Comparison of ENCODE assay signal across 19 mouse cellular contexts in the genomic region with DNA sequence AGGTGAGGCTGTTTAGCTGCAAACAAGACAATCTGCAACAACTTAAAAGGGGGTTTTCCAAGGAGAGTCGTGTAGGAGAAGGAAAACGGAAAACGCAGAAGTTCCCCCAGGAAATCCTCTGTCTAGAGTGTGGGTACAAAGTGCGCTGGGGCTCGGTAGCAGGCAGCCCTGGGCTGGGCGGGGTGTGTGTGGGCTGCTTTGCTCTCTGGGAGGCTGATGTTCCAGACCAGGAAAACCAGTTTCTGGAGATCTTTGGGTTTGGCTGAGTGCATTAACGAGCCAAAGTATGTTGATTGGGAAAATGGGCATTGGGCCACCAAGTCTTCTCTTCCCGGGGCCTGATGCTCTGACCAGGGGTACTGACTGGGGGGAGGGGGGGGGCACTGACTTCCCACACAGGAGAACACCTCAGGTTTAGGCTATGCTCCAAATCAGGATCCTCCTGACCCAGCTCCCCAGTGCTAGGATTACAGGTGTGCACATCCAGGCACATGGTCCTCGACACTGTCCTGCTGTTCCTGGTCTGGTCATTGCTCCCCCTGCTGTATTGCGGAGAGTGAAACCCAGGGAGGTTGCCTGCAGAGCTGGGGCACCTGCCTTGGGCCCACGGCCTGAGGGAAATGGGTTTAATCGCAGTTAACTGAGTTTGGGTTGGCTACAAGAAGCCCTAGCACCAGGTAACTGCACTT. TPM values are rescaled to one million over a fixed set of nuclear protein-coding genes. Genes with fewer than 3 reads are reported as not detected.
DNase-seq lines count a peak whose midpoint lies in the region; ATAC-seq and TF ChIP-seq lines count a peak whose summit lies in the region.
"Had no signal": no experiment of that assay in that cellular context is flagged by ENCODE, and none has a peak within 500 bp of the region (broad histone marks: within the 10 kb centered on the region; RNA-seq: fewer than 3 reads in every experiment).

No protein-coding gene starts in this region.

- TF ChIP-seq CTCF in kidney, adult 2 months (conservative IDR thresholded peaks at IDR 0.05; ENCODE audit: insufficient read depth, insufficient read length, low read depth, low read length): no peak
- 0 out of 2 replicates have a peak, but pooled peaks have one; percentile 3 for TF ChIP-seq CTCF in lung, postnatal 0 days (IDR thresholded peaks at IDR 0.05)
- peak; percentile 14; the same call in 1 of the 2 replicates for TF ChIP-seq CTCF in stomach, postnatal 0 days (IDR thresholded peaks at IDR 0.05; ENCODE audit: low read depth)
- no peak for TF ChIP-seq CTCF in hindbrain, postnatal 0 days (IDR thresholded peaks at IDR 0.05; ENCODE audit: low read depth)

- no peaks in the 10 kb centered on the region for H3K9me3 ChIP-seq in lung, postnatal 0 days (ENCODE audit: low read length)
- no peaks in the 10 kb centered on the region for H3K9me3 ChIP-seq in intestine, embryonic 16.5 days (ENCODE audit: control insufficient read depth, low read length)
- H3K9me3 ChIP-seq in stomach, postnatal 0 days (ENCODE audit: control insufficient read depth, low read length): no peaks in the 10 kb centered on the region
- H3K9me3 ChIP-seq in hindbrain, postnatal 0 days (ENCODE audit: low read length): no peaks in the 10 kb centered on the region
- H3K9me3 ChIP-seq: heart, embryonic 10.5 days had no signal

- peaks cover 17% of the 10 kb centered on the region for H3K4me1 ChIP-seq in kidney, adult 2 months (ENCODE audit: control insufficient read depth, insufficient read depth, low read length)
- H3K4me1 ChIP-seq in lung, postnatal 0 days (ENCODE audit: insufficient read depth, low read depth, low read length): no peaks in the 10 kb centered on the region
- H3K4me1 ChIP-seq in intestine, embryonic 16.5 days (ENCODE audit: control insufficient read depth, insufficient read depth, low read length): peaks cover 18% of the 10 kb centered on the region; the same call in 1 of the 2 replicates
- H3K4me1 ChIP-seq in stomach, postnatal 0 days (replicated peaks; ENCODE audit: control insufficient read depth, insufficient read depth): no peaks in the 10 kb centered on the region
- H3K4me1 ChIP-seq in hindbrain, postnatal 0 days (ENCODE audit: insufficient read depth, low read length): no peaks in the 10 kb centered on the region

- 40% methylated on average over 12 of the region's 12 CpGs for WGBS in kidney, adult 2 months
- WGBS in lung, postnatal 0 days: 43% methylated on average over 11 of the region's 12 CpGs
- WGBS in intestine, embryonic 16.5 days: 47% methylated on average over 12 of the region's 12 CpGs
- 48% methylated on average over 12 of the region's 12 CpGs for WGBS in stomach, postnatal 0 days
- 75% methylated on average over 12 of the region's 12 CpGs for WGBS in hindbrain, postnatal 0 days

- no peak for TF ChIP-seq EP300 in lung, postnatal 0 days (IDR thresholded peaks at IDR 0.05)
- TF ChIP-seq EP300 in stomach, postnatal 0 days (optimal IDR thresholded peaks at IDR 0.05): no peak

- peak; percentile 72 for ATAC-seq in lung, postnatal 0 days
- ATAC-seq in intestine, embryonic 16.5 days: peak; percentile 89
- ATAC-seq in stomach, postnatal 0 days (ENCODE audit: low FRiP score, low TSS enrichment): peak; percentile 91
- ATAC-seq in hindbrain, postnatal 0 days: no peak

- no peak overlapping the region for H3K27ac ChIP-seq in kidney, adult 2 months (ENCODE audit: insufficient read depth, low read depth, low read length)
- H3K27ac ChIP-seq in lung, postnatal 0 days (ENCODE audit: low read length): no peak overlapping the region
- peak overlapping the region; percentile 84 for H3K27ac ChIP-seq in intestine, embryonic 16.5 days (ENCODE audit: low read length)
- H3K27ac ChIP-seq in stomach, postnatal 0 days (replicated peaks): peak overlapping the region; percentile 94
- no peak overlapping the region for H3K27ac ChIP-seq in hindbrain, postnatal 0 days
- H3K27ac ChIP-seq: heart, embryonic 10.5 days; liver, embryonic 14.5 days had no signal

- H3K9ac ChIP-seq in lung, postnatal 0 days (replicated peaks; ENCODE audit: low read depth): no peak overlapping the region
- peak overlapping the region; percentile 36 for H3K9ac ChIP-seq in intestine, embryonic 16.5 days (ENCODE audit: low read depth, low read length)
- H3K9ac ChIP-seq in stomach, postnatal 0 days (ENCODE audit: low read length): 0 out of 2 replicates have a peak overlapping the region, but pooled peaks have one; percentile 5
- H3K9ac ChIP-seq in hindbrain, postnatal 0 days (replicated peaks; ENCODE audit: low read length): no peak overlapping the region
- H3K9ac ChIP-seq: liver, embryonic 14.5 days had no signal

- peak; percentile 37 for DNase-seq in kidney, adult 2 months
- DNase-seq in kidney, adult 11 months: no peak
- peak; percentile 67 for DNase-seq in lung, postnatal 0 days (ENCODE audit: low spot score)
- DNase-seq in lung, postnatal 25 days (ENCODE audit: low spot score): no peak
- peak; percentile 88 for DNase-seq in stomach, postnatal 0 days (ENCODE audit: low spot score)
- no peak for DNase-seq in hindbrain, postnatal 0 days (ENCODE audit: low spot score)
- DNase-seq in right cerebral cortex, postnatal 10 days (ENCODE audit: low spot score in 2 of 2): no peak
- DNase-seq: adrenal gland, postnatal 36 days; cerebellum, adult 9-11 months; embryo, embryonic 11 days; gastrocnemius, postnatal 10 days; heart, postnatal 4 days; midbrain, embryonic 14.5 days had no signal

- no peak for TF ChIP-seq POLR2A in kidney, adult 2 months (IDR thresholded peaks at IDR 0.05; ENCODE audit: low read depth, low read length)

- no peaks in the 10 kb centered on the region for H3K36me3 ChIP-seq in kidney, adult 2 months (ENCODE audit: control insufficient read depth, insufficient read depth, low read length)
- no peaks in the 10 kb centered on the region for H3K36me3 ChIP-seq in lung, postnatal 0 days (ENCODE audit: insufficient read depth, low read length)
- no peaks in the 10 kb centered on the region for H3K36me3 ChIP-seq in intestine, embryonic 16.5 days (ENCODE audit: control insufficient read depth, insufficient read depth, low read length)
- H3K36me3 ChIP-seq in stomach, postnatal 0 days (ENCODE audit: control insufficient read depth, insufficient read depth, low read length): no peaks in the 10 kb centered on the region
- H3K36me3 ChIP-seq in hindbrain, postnatal 0 days (ENCODE audit: insufficient read depth, low read length): no peaks in the 10 kb centered on the region
- H3K36me3 ChIP-seq: heart, embryonic 10.5 days had no signal

- no peak overlapping the region for H3K4me2 ChIP-seq in lung, postnatal 0 days (replicated peaks; ENCODE audit: low read depth, low read length)
- peak overlapping the region; percentile 42 for H3K4me2 ChIP-seq in intestine, embryonic 16.5 days (ENCODE audit: low read depth, low read length)
- no peak overlapping the region for H3K4me2 ChIP-seq in stomach, postnatal 0 days (replicated peaks; ENCODE audit: low read depth)
- H3K4me2 ChIP-seq in hindbrain, postnatal 0 days (ENCODE audit: low read depth, low read length): no peak overlapping the region

- no peak overlapping the region for H3K4me3 ChIP-seq in kidney, adult 2 months (ENCODE audit: insufficient read depth, low read depth, low read length)
- H3K4me3 ChIP-seq in lung, postnatal 0 days (ENCODE audit: low read depth, low read length): no peak overlapping the region
- H3K4me3 ChIP-seq in intestine, embryonic 16.5 days (ENCODE audit: low read length): no peak overlapping the region; the same call in 1 of the 2 replicates
- H3K4me3 ChIP-seq in stomach, postnatal 0 days (ENCODE audit: low read depth, low read length): no peak overlapping the region
- H3K4me3 ChIP-seq in hindbrain, postnatal 0 days (ENCODE audit: low read length): no peak overlapping the region
- H3K4me3 ChIP-seq: heart, embryonic 10.5 days had no signal

- no peaks in the 10 kb centered on the region for H3K27me3 ChIP-seq in kidney, adult 2 months (replicated peaks; ENCODE audit: control insufficient read depth, insufficient read depth, low read length)
- H3K27me3 ChIP-seq in lung, postnatal 0 days (replicated peaks; ENCODE audit: insufficient read depth, low read length): no peaks in the 10 kb centered on the region
- H3K27me3 ChIP-seq in intestine, embryonic 16.5 days (replicated peaks; ENCODE audit: control insufficient read depth, insufficient read depth, low read length): no peaks in the 10 kb centered on the region
- no peaks in the 10 kb centered on the region for H3K27me3 ChIP-seq in stomach, postnatal 0 days (ENCODE audit: control insufficient read depth, insufficient read depth, low read length)
- H3K27me3 ChIP-seq in hindbrain, postnatal 0 days (ENCODE audit: insufficient read depth, low read length): no peaks in the 10 kb centered on the region

RNA-seq across cellular contexts. Expression of gene Tmem154, which starts 28.0 kb away (rescaled TPM):
- polyA plus RNA-seq in kidney, adult 2 months (2012; rRNA removed): 0.42 and 0.88 TPM in 2 replicates
- polyA plus RNA-seq in lung, postnatal 0 days (2015; fragmentation: Nextera tagmentation; extraction: Ambion mirVana): 4.6 and 6.3 TPM in 2 replicates
- polyA plus RNA-seq in intestine, embryonic 16.5 days (2015; fragmentation: Nextera tagmentation; extraction: Ambion mirVana): 1.2 and 1.3 TPM in 2 replicates
- polyA plus RNA-seq in stomach, postnatal 0 days (2015; fragmentation: Nextera tagmentation; extraction: Ambion mirVana): 20.9 and 24.7 TPM in 2 replicates
- total RNA-seq in hindbrain, postnatal 0 days (2014; rRNA removed): 0.37 and 0.90 TPM in 2 replicates
- 0.89 and 1.00 TPM in 2 replicates for polyA plus RNA-seq in hindbrain, postnatal 0 days (2015; fragmentation: Nextera tagmentation; extraction: Ambion mirVana)

RNA-seq across cellular contexts. Expression of gene Tigd4, which starts 44.7 kb away (rescaled TPM):
- not detected in 2 replicates for polyA plus RNA-seq in kidney, adult 2 months (2012; rRNA removed)
- 0.04 and 0.05 TPM in 2 replicates for polyA plus RNA-seq in lung, postnatal 0 days (2015; fragmentation: Nextera tagmentation; extraction: Ambion mirVana)
- not detected in 2 replicates for polyA plus RNA-seq in intestine, embryonic 16.5 days (2015; fragmentation: Nextera tagmentation; extraction: Ambion mirVana)
- 0.15 and 0.21 TPM in 2 replicates for polyA plus RNA-seq in stomach, postnatal 0 days (2015; fragmentation: Nextera tagmentation; extraction: Ambion mirVana)
- not detected in 2 replicates for total RNA-seq in hindbrain, postnatal 0 days (2014; rRNA removed)
- polyA plus RNA-seq in hindbrain, postnatal 0 days (2015; fragmentation: Nextera tagmentation; extraction: Ambion mirVana): 0.06 TPM in 1 of 2 replicates, not detected in the other
- total RNA-seq: adrenal gland, postnatal 36 days; megakaryocyte progenitor cell, adult 5-6 weeks; MEL had no signal
- polyA plus RNA-seq: heart, embryonic 10.5 days; liver, embryonic 14.5 days; midbrain, embryonic 14.5 days; spleen, adult 2 months had no signal

RNA-seq across cellular contexts. Expression of gene Arfip1, which starts 55.6 kb away (rescaled TPM):
- polyA plus RNA-seq in kidney, adult 2 months (2012; rRNA removed): 11.8 and 14.3 TPM in 2 replicates
- polyA plus RNA-seq in lung, postnatal 0 days (2015; fragmentation: Nextera tagmentation; extraction: Ambion mirVana): 60.8 and 64.0 TPM in 2 replicates
- polyA plus RNA-seq in intestine, embryonic 16.5 days (2015; fragmentation: Nextera tagmentation; extraction: Ambion mirVana): 49.0 and 50.8 TPM in 2 replicates
- polyA plus RNA-seq in stomach, postnatal 0 days (2015; fragmentation: Nextera tagmentation; extraction: Ambion mirVana): 55.8 and 60.9 TPM in 2 replicates
- 15.3 and 15.4 TPM in 2 replicates for total RNA-seq in hindbrain, postnatal 0 days (2014; rRNA removed)
- 22.8 and 23.5 TPM in 2 replicates for polyA plus RNA-seq in hindbrain, postnatal 0 days (2015; fragmentation: Nextera tagmentation; extraction: Ambion mirVana)

Comparison
In these comparisons a context has a peak if more than half of its experiments do, and no peak if none do; other contexts are left out.
1. DNase-seq: peak in kidney, adult 2 months (single experiment), lung, postnatal 0 days (single experiment) and stomach, postnatal 0 days (single experiment); none in kidney, adult 11 months (single experiment), lung, postnatal 25 days (single experiment), hindbrain, postnatal 0 days (single experiment) and right cerebral cortex, postnatal 10 days (0 of 2).
2. H3K27ac ChIP-seq: peak in intestine, embryonic 16.5 days (single experiment) and stomach, postnatal 0 days (single experiment); none in kidney, adult 2 months (single experiment), lung, postnatal 0 days (single experiment) and hindbrain, postnatal 0 days (single experiment).
3. CTCF ChIP-seq: peak in lung, postnatal 0 days (single experiment) and stomach, postnatal 0 days (single experiment); none in kidney, adult 2 months (single experiment) and hindbrain, postnatal 0 days (single experiment).
4. H3K9ac ChIP-seq: peak in intestine, embryonic 16.5 days (single experiment) and stomach, postnatal 0 days (single experiment); none in lung, postnatal 0 days (single experiment) and hindbrain, postnatal 0 days (single experiment).